Mouse (Mus musculus): Measurements from ENCODE around the gene Ube4a.

The Ube4a gene

GRCm38 (mm10) chr9:44965126-44965832, at the start of gene Ube4a:
Ube4a (minus strand) TSS chr9:44965600.
- DNase-seq = peak; percentile 99

- DNase-seq = no peak
Observed at GRCm38 (mm10) chr9:45014879-45015278, 49.5 kb upstream of the Ube4a start.

- DNase-seq = no peak
Observed at GRCm38 (mm10) chr9:45011291-45011690, 45.9 kb upstream of the Ube4a start.

GRCm38 (mm10) chr9:45010461-45010860, 45.1 kb upstream of the Ube4a start:
- DNase-seq = no peak

- no peak for DNase-seq
Observed at GRCm38 (mm10) chr9:45009180-45010078, 44.0 kb upstream of the Ube4a start, which contains the start of gene Cd3e. Cd3e (minus strand) TSS chr9:45009627.

- no peak for DNase-seq
Observed at GRCm38 (mm10) chr9:45008342-45008741, 42.9 kb upstream of the Ube4a start.

- DNase-seq = no peak
Observed at GRCm38 (mm10) chr9:45007404-45007803, 42.0 kb upstream of the Ube4a start.

GRCm38 (mm10) chr9:45000249-45000648, 34.8 kb upstream of the Ube4a start:
- DNase-seq = no peak

GRCm38 (mm10) chr9:44999776-45000175, 34.4 kb upstream of the Ube4a start:
- no peak for DNase-seq

- peak; percentile 62 to 88 for DNase-seq
Observed at GRCm38 (mm10) chr9:44999171-44999570, 33.8 kb upstream of the Ube4a start.

- no peak for DNase-seq
Observed at GRCm38 (mm10) chr9:44998138-44998537, 32.7 kb upstream of the Ube4a start.

GRCm38 (mm10) chr9:44996590-44996989, 31.2 kb upstream of the Ube4a start:
- no peak for DNase-seq

- no peak for DNase-seq
Observed at GRCm38 (mm10) chr9:44994962-44995361, 29.6 kb upstream of the Ube4a start.

- DNase-seq = no peak
Observed at GRCm38 (mm10) chr9:44993268-44993667, 27.9 kb upstream of the Ube4a start.

GRCm38 (mm10) chr9:44992271-44992670, 26.9 kb upstream of the Ube4a start:
- no peak for DNase-seq

- DNase-seq = no peak
Observed at GRCm38 (mm10) chr9:44991821-44992220, 26.4 kb upstream of the Ube4a start.

GRCm38 (mm10) chr9:44986976-44987375, 21.6 kb upstream of the Ube4a start:
- DNase-seq = no peak

GRCm38 (mm10) chr9:44986242-44986781, 20.9 kb upstream of the Ube4a start:
- no peak for DNase-seq

- DNase-seq = no peak
Observed at GRCm38 (mm10) chr9:44985721-44986161, 20.3 kb upstream of the Ube4a start.

- DNase-seq = no peak
Observed at GRCm38 (mm10) chr9:44983001-44983400, 17.6 kb upstream of the Ube4a start.

- no peak for DNase-seq
Observed at GRCm38 (mm10) chr9:44982531-44982930, 17.1 kb upstream of the Ube4a start.

- DNase-seq = no peak
Observed at GRCm38 (mm10) chr9:44982081-44982480, 16.7 kb upstream of the Ube4a start.

GRCm38 (mm10) chr9:44981676-44982075, 16.3 kb upstream of the Ube4a start, which contains the start of gene Cd3d:
Cd3d (plus strand) TSS chr9:44981786.
- no peak for DNase-seq

All from kidney, postnatal 25 days (tissue).